Mouse (Mus musculus) gastrocnemius, adult 18-20 months (tissue): ENCODE results near the gene Serpina1f. TPM values are rescaled to one million over a fixed set of nuclear protein-coding genes. Genes with fewer than 3 reads are reported as not detected.
A peak's percentile ranks its signal among the peaks of the same experiment; 100 is the strongest.
"Not testable (repeated sequence)": the region's sequence is repeated elsewhere in the genome, so short reads cannot be mapped to it uniquely, and the experiment has no call there.

Source experiments
- DNase-seq: peaks from one replicate; pipeline ENCODE4 v3.0.0; 2021; ENCODE audit warnings: low spot score
- long read RNA-seq, 2 experiments: library from polyadenylated mRNA; stranded (forward); transcript quantifications; one replicate each; pipeline ENCODE4 v2.0.0; 2021
- total RNA-seq, 2 experiments: library from RNA; stranded (reverse); gene quantifications; 2 replicates each; pipeline ENCODE4 v1.2.3; 2021

The Serpina1f gene
- total RNA-seq, result not detected
- long read RNA-seq, experiment 1, result 0 reads
- long read RNA-seq, experiment 2, result 0 reads

DNA sequence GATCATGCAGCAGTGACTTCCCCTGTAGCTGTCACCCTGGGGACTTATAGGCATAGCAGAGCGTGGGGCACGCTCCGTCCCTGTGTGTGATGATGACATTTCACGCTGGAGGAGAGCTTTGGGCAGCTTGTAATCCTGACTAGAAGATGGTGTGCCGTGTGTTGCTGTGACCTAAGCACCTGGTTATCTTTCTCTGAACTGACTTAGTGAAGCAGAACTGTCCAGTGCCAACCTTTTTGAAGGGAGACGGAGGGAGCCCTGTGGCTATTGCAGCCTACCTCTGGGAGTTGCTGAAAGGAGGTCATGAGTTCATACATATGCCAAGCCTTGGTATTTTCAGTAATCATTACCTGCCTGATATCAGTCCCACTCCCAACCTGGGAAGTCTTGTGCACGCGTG, at the start of gene Serpina1f:
Serpina1f (minus strand) TSS at position 101 of the 400 bp plus-strand sequence.
- no peak for DNase-seq

DNA sequence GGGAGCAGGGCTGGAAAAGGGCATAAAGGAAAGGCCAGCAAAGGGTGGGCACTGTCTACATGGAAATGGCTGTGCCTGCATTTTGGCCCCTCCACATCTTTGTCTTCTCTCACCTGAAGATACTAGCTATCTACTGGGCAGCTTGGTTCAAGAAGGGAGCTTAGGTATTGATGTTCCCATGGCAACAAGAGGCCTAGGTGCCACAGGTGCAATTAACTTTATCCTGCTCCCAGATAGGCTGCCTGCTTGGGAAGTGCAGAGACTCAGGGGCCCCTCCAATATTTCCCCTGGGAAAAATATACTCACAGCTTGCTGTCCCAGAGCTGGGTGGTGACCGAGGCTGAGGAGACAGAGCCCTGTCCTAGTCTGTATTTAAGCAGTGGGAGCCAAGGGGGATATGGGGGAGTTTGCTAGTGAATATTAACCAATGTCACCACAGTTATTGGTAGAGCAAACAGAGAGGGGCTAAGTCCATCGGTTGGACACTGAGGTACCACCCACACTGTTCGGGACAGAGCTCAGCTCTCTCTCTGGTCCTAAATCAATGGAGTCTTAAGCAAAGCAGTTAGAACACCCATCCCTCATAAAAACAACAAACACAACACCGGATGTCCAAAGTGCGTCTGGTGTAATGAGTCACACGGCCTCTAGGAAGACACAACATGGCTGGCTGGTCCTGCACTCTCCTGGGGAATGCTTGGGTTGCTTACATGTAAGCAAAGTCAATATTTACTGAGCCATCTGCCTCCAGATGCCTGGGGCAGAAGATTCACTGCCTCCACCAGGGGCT, 42.7 kb upstream of the Serpina1f start:
- not testable (repeated sequence) for DNase-seq

DNA sequence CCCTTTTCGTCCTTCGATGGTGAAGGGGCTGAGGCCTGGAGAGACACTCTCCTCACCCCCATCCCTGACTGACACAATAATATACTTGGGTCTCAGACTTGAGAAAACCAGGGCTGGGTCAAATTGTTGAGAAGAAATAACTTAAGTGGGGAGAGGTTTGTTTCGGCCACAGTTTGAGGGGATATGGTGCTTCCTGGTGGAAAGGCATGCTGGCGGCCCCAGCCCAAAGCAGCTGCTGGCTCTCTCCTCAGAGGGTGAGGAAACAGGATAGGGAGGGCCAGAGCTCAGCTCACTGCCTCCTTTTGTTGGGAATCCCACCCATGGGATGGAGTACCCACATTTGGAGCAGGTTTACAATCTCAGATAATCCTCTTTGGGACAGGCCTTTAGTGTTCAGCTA, 40.2 kb upstream of the Serpina1f start:
- not testable (repeated sequence) for DNase-seq

DNA sequence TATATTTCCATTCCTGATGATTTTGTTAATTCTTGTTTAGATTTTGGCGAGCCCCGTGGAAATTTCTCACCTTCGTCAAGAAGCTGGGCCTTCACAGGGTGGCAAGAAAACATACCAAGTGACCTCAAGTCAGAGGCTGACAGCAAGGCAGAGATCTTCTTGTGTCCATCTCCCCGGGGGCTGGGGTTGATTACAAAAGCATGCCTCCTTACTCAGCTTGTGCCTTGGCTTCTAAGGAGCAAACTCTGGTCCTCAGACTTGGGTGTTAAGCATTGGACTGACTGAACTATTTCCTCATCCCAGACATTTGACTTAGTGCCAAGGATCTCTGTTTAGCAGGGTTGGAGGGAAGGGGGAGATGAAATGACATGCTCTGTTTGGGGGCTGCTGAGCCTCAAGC, 39.8 kb upstream of the Serpina1f start:
- DNase-seq, result not testable (repeated sequence)

DNA sequence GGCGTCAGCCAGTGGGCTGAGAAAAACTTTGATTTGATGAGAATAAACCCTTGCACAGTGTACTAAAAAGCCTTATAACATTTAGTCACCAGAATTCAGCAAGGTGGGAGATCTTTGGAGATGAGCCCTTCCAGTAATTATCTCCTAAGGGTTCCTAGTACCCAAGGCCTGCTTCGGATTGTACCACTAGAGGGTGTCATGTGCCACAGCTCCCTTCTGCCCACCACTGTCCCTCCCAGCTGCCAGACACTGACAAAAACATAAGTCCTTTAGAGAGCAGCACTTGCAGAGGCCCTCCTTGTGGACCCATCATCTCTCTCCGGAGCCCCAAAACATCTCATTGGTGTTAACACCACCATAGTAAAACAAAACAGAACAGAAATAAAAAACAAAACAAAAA, 16.2 kb upstream of the Serpina1f start:
- DNase-seq, result no peak

DNA sequence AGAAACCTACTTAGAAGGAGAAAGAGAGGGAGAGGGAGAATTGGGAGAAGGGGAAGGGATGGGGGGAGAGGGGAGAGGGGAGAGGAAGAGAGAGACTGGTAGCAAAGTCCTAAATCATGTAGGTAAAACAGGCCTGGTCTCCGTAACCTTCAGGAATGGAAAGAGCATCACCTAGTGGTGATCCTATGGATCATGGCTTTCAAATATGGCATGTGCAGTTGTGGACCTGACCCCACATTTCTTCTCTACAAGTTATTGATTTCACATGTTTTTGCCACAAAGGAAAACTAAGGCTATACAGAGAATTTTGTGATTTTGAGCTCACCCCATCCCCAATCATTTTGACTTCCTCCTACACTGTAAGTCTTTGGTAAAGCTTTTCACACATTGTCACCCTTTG, 15.1 kb upstream of the Serpina1f start:
- no peak for DNase-seq

DNA sequence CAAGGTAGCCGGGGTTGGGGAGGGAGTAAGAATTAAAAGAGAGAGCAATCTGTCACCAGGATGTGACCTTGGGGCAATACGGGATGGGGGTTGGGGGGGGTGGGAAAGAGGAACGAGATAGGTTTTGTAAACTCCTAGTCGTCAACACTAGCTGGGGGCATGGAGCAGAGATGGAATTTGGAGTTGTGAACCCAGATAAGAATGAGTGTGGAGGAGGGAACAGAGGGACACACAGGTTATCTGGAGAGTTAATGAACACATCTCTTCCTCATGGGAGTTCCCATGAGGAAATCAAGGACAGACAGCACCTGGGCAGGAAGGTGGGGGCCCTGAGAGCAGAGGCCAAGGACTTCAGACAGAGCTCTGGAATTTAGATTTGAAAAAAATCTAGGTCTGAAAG, 10.8 kb upstream of the Serpina1f start:
- no peak for DNase-seq

DNA sequence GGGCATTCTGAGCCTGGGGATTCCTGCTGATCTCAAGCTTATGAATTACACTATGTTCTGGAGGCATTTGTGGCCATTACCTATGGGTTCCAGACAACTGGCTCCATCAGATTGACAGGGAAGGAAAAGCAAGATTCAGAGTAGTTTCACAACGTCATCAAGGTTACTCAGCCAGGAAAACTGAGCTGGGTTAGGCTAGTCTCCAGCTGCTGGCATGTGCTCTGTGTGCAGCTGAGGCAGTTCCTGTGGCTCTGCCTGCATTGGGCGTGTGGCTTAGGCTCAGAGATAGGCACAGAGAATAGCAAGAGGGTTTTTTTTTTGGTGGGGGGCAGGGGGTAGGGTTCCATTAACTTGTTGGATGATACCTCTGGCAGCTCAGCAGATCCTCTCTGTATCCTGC, 10.2 kb upstream of the Serpina1f start:
- DNase-seq, result peak; percentile 7

DNA sequence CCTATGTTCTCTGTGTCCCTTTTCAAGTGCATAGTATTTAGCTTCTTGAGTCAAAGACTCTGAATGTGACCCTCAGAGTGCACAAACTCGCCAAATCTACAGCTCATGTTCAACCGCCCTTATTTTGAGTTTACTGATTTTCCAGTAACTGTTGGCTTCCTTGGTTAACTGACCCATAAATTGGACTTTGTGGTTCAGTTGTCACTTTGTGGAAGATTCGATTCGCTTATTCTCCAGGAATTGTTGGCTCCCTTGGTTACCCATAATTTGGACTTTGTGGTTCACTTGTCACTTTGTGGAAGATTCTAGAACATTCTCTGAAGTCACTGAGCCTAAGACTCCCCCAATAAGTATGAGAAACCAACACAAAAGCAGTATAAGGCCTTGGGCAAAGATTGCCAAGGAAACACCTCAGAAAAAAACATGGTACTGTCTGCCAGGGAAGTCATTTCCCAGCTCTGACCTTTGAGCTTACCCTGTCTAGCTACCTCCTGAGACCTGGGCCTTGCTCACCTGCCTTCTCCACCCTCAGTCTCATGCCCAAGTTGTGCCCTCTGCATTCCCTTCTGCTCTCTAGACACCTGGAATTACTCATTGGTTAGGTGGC, 4.9 kb upstream of the Serpina1f start:
- DNase-seq, result no peak

DNA sequence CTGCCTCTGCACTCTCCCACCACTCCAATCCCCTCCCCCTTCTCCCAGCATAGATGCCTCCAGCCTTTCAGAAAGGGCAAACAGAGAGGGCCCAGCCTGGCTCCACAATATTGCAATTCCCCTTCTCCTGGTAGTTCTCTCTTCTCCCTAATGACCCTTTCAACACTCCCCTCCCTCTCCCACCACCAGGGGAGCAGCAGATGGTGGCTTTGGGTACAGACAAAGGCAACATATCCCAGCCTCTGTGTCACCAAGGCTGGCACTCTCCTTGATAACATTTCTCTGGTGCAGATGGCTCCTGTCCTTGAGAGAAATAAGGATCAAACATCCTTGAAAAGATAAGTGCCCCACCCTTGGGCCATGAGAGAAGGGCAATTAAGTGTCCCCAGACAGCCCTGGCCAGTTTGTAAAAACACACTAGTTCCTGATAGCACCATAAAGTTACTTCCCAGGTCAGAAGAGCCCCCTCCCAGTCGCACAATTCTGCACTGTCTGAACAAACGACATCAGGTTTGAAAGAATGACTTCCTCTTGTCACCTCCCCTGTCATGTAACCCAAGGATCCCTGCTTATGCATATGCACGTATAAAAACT, 7.0 kb downstream of the Serpina1f start:
- DNase-seq, result no peak

DNA sequence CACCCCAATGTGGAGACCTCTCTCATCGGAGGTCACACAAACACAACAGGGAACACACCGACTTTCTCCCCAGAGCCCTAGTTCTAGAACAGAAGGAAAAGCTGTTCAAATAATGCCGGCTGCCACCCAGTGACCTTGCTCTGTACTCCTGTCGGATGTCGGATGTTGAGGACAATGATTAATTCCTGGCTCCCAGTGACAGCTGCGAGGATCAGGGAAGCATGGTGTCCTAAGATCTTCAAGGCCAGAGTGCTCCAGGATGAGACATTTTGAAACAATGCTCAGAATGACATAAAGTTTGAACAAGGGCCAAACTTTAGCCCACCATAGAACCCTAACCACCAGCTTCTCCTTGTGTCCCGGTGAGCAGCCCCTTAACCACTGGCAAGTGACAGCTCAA, 8.3 kb downstream of the Serpina1f start:
- no peak for DNase-seq

DNA sequence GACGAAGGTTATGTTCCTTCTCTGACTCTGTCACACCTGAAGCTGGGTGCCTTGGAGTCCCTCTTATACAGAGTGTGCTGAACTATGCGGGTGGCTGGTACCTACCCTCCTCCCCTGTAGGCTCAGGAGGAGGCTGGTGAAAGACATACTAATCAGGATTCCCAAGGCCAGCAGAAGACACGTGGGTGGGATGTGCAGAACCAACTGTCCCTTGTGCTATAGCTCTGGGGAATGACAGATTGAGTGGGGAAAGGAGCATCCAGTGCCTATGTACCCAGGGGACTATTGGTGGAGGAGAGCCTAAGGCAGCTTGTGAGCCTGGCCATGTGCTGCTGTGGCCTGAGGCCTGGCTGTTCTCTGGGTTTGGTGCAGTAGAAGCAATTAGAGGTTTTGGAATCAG, 9.3 kb downstream of the Serpina1f start:
- DNase-seq, result no peak

DNA sequence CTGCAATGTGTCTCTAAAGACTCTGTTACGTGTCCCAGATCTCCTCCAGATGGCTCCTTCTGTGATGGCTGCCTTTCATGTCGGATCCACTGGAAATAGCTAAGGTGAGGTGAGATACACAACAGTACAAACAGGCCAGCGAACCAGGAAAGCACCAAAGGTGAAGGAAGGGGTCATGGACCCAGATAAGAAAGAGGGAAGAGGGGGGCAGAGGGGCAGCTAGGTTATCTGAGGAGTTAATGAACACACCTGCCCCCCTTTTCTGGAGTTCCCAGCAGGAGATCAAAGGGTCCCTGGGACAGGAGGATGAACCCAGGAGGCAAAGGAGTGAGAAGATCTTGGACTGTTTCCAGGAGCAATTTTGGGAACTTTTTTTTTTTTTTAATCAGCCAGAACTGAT, 9.9 kb downstream of the Serpina1f start:
- no peak for DNase-seq

DNA sequence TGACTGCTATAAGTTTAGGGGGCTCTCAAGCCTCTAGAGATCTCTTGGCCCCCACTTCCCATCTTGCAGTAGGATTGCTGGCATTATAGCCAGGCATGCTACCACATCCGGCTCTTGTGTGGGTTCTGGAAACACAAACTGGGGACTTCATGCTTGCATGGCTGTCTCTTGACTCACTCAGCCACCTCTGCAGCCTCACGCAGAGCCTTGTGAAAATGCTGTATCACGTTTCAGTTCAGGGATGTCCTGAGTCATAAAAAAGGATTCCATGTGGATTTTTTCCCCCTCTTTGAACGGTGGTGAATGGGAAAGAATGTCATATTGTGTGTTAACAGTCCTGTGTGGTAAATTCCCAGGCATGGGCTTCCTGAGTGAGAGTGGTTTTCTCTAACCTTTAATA, 11.6 kb downstream of the Serpina1f start:
- no peak for DNase-seq

DNA sequence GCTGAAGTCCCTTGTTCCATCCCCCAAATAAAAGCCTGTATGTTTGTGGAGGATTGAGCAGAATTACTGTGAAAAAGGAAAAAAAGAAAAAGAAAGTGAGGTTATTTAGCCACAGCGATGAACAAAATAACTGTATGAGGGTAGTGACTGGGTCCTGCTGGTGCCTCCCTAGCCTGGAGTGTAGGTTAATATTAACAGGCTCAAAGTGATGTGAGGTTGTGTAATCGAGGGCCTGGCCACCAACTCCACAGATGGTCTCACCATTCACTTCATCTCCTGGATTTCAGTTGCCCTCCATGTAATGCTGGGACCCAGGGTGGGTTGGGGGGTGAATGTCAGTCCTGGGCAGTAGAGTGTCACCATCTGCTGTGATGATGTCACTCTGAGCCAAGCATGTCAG, 13.6 kb downstream of the Serpina1f start:
- DNase-seq, result no peak

DNA sequence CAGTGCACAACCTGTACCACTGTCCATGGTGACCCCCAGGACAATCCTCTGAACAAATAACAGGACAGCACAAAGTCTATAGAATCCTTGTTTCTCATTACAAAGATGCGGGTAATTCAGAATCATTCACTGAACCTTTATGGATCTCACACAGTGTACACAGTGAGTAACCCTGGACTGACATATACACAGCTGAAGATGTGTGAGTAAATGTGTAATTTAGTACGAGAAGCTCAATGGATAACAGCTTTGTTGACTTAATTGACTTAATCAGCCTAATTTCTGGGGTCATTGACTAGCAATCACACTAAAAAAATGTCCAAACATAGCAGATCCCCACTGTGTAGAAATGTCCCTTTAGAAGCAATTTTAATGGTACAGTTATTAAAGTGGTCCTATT, 14.2 kb downstream of the Serpina1f start:
- no peak for DNase-seq

DNA sequence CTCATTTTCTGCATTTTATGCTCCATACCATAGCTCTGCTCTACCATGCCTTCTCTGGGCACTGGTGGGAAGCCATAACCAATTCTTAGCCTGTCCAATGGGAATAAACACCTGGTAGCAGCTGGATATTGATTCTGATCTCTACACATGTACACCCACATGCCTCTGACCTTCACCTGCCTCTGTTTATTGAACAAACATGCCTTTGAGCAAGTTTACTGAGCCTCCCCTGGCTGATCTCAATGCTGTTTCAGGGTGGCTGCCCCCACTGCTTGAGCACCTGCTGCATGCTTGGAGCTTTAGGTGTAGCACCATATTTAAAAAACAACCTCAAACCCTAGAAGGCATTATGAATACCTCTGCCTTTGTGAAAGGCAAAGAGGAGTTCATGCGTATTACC, 15.5 kb downstream of the Serpina1f start:
- not testable (repeated sequence) for DNase-seq

DNA sequence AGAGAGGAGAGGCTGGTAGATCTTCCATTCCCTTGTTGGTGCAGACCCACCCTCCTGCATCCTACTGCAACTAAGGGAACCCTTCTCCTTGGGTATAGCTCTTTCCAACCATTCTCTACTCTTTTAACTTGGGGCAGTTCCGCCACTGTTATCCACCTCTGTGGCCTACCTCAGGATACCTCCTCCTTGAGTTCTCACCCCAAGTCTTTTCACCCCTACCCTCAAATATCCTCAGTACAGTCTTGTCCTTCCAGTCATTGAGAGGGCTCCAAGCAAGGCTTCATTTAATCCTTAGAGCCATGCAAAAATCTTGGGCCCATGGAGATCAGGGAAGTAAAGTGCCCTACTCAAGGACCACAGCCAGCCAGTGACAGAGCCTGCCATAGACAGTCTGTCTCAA, 19.3 kb downstream of the Serpina1f start, which contains the start of gene Serpina16:
Serpina16 (minus strand) TSS at position 101 of the 400 bp plus-strand sequence.
- no peak for DNase-seq

DNA sequence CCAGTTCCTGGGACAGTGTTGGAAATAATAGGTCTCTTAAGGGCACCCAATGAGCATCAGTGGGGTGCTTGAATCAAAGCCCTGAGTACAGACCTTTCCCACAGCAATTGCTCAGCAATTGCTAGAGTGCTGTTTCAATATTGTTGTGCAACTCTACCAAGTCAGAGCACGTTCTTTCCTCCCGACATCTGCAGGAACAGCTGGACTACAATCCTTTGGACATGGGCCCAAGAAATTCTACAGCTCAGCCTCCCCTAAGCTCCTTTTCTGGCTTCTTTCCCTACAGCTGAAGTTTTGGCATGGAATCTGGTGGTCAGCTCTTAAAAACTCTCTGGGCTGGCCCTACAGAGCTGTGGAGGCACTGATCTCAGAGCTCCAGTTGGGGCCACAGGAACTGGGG, 22.1 kb downstream of the Serpina1f start:
- peak; percentile 51 for DNase-seq

DNA sequence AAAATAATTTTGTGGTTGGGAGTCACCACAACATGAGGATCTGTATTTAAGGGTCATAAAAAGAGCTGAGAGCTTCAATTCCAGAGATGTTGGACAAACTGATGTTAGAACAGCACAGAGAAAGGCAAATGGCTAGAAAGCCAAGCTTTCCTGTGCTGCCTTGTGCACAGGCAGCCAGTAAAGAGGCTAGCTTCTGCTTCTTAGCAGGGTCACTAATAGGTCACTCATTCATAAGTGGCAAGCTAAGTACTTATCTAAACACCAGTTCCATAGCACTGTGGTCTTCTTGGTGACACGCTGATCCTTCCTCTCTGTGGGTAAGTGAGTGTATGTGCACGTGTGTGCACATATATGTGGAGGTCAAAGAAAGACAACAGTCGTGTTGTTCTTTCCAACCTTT, 23.8 kb downstream of the Serpina1f start:
- no peak for DNase-seq

DNA sequence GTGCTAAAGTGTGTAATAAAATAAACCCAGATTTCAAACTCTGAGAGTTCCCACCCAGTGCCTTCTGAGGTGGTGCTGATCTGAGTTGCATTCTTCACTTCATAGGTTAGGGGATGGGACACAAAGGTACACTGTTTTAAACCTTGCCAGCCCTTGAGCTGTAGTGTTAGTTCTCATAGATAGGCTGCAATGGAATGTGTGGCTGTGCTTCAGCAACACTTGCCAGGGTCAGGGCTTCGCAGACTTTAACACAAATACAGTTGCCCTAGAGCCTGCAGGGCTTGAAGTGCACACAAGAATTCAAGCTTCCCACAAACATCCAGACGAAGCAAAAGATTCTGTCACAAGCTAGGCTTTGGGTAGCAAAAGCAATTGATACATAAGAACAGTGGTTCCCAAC, 24.4 kb downstream of the Serpina1f start:
- no peak for DNase-seq

DNA sequence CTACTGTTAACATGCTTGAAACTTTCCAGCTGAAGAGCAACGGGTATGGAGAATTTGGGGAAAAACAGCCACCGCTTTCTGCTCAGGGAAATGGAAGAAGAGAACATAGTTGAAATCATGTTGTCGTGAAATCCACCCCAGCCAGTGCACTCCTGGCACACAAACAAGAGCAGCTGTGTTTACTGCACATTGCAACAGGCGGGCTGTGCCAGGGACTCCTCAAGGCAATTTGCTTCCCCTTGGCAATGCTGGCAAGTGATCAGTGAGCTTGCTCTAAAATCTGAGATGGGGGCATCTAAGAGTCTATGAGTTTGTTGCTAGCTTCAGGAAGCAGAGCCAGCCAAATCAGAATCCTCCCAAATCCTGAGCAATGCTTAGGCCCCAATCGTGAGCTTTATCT, 25.0 kb downstream of the Serpina1f start:
- DNase-seq, result peak; percentile 16

DNA sequence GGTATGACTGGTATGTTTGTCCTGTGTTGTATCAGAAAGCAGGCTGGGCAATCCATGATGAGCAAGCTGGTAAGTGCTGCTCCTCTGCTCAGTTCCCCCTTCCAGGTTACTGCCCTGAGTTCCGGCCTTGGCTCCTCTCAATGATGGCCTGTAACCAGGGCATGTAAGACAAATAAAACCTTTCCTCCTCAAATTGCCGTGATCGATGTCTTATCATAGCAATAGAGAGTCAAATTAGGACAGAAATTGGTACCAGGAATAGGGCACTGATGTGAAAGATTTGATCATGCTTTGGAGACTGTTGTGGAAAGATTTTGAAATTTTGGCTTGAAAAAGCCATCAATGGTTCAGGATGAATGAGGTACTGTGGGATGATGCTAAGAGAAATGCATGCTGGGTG, 30.0 kb downstream of the Serpina1f start:
- DNase-seq, result no peak
